Mouse (Mus musculus) thymus, postnatal 36 days (tissue): ENCODE measurements at regions not wholly inside any gene's neighbourhood (a gene's known extent, or its start where the extent isn't known, plus 50 kb on each side); places are given as distances from the start of the nearest gene placed in this dataset.

ENCODE experiments used
- DNase-seq, 2 experiments: peaks; one replicate each; pipeline ENCODE4 v3.0.0; 2022; ENCODE audit warnings: mixed read lengths in 2 of 2

DNA sequence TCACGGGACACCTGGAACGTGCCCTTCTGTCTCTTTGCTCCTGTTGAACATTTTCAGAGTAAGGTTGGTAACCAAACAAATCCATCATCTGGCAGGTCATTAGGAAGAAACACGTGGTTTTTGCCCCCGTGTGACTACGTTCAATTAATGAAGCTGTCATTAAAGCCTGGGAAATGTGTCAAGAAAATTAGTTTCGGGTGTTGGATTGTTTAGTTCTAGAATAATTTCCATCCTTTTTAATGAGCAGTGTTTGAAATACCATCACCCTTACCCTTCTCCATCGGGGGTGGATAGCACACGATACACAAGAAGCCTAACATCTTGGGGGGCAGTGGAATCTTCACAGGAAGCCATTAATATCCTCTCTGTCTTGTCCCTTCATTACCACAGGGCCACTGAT, 107.7 kb downstream of the Far1 start:
- no peak for DNase-seq

DNA sequence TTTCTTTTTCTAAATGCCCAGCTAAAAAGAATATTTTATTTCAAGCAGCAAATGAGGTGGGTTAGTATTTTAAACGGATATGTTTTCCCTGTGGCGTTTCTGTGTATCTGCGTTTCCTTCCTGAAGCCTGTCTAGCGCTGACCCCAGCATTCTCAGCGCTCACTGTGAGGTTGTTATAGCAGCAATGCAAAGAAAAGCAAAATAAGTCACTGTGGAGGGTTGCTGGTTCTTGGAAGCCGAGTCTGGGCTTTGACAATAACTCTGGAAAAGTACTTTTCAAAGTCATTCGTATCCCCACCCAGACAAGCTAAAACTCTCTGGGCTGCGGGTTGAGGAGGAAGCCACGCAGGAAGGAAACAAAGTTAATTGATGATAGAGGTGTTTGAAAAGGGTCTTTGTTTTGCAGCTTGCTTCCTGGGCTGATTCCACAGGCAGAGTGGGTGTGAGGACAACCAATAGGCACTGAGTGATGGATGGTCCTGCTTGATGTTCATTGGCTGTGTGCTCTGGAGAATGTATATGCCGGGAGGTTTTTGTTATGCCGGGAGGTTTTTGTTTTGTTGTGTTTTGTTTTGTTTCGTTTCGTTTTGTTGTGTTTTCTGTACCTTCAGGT, 108.4 kb downstream of the Far1 start:
- DNase-seq: no peak

DNA sequence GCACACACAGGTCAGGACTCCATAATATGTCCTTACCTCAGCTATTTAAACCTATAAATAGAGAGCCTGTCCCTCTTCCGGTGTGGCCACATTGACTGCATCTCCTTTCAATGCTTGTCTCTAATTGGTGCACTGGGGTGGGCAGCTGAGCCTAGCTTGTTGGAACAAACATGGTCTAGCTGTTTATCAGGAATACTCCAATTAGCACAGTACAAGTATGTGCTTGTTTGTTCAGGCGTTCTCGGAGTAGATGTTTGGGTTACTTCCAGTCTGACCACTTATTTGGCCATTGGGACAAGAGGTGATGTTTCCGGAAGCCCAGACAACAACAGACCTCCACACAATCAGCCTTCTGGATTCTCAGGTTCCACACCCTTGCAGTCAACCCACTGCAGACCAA, 109.7 kb downstream of the Far1 start:
- no peak for DNase-seq

DNA sequence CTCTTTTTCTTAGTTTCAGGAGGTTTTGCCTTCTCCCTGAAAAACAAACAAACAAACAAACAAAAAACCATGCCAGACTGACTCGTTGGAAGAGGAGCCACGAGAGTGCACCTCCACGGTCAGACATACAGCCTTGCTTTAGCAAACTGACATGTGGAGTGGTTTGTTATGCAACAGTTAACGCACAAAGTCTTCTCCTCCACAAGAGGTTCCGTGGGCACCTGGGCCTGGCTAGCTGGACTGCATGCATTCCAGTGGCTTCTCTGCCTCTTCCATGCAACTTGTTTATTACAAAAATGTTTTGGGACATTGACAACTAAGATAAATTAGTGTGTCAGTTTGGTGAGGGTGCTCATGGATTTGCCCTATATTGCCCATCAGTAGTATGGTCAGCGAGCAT, 110.3 kb downstream of the Far1 start:
- DNase-seq: no peak

DNA sequence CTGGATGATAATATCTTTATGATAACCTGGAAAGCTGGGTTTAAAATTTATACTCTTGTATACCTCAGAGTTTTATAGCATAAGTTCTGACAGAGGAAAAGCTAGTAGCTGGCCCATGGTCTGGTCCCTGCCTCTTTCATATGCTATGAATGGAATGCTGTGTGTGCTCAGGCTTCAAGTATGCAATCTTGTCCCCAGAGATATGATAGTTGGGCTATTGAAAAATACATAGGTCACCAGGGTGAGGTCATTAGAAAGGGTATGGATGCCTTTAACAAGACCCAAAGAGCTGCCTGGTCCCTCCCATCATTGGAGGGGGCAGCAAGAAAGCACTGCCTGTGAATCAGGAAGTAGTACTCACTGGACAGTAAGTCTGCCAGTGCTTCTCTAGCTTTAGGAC, 113.1 kb downstream of the Far1 start:
- DNase-seq: no peak

DNA sequence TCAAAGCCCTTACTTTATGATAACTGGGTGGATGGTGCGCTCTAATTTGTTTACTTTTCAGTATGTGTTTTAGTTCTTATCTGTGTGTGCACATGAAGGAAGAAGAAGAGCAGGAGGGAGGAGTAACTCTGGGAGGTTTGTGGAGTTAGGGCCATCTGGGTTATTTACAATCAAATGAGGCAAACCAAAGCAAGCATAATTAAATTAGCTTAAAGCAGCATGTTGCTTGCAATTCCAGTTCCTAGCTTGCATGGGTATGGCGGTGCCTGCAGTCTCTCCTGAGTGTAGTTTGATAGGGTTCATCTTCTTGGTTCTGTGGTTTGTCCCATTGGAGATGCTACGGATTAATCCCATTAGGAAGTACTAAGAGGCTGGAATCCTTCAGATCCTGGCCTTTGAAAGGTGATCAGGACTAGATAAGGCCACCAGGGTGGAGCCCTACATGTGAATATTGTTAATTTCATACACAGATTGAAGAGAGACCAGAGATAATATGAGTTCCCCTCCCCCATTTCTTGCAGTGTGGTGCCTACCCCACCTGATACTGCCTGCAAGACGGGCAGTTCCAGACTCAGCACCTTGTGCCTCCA, 123.5 kb downstream of the Far1 start:
- DNase-seq: no peak

DNA sequence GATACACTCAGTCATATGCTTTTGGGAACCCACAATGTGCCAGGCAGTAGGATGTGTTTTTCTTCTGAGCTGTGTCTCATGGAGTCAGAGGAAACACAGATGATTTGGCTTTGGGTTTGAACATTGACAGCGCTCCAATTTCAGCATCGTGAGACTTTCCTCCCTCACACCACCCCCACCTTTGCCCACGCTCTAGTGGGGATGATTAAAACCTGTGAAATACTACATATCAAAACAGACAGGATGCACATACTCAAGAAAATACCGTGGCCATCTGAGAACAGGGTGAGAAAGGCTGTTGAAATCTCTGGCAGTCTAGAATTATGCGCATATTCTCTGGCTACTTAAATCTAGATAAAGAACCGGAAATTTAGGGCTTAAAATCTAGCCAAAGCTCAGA, 124.5 kb downstream of the Far1 start:
- no peak for DNase-seq

DNA sequence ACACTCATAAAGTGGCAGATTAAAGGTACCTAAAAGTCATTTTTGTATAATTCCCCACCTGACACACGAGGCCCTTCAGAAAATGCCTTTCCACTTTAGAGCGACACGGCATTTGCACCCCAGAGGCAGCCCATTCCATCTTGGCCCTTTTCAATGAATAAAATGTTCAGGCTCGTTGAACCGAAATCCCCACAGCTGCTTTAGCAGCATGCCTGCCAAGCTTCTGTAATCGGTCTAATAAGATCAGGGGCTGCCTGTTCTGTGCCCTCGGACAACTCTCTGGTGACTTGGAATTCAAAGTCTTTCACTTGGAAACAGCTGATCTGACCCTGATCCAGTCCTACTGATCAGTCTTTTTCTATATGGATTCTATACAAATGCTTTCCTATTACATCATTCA, 123.3 kb upstream of the Spon1 start:
- no peak for DNase-seq

DNA sequence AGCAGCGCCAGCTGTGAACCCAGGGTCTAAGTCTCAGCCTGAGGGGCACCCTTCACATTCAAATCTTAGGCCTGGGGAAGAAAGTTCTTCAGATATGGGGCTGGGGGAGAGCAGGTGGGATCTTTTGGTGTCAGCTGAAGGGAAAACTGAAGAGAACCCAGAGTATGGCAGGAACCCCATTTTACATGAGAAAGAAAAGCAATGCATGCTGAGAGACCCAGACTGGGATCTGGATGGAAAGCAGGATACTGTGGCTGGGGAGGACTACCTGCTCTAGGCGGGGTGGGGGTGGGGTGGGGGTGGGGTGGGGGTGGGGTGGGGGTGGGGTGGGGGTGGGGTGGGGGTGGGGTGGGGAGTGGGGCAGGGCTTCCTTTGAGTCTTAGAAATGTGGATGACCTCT, 115.2 kb upstream of the Spon1 start:
- no peak for DNase-seq

DNA sequence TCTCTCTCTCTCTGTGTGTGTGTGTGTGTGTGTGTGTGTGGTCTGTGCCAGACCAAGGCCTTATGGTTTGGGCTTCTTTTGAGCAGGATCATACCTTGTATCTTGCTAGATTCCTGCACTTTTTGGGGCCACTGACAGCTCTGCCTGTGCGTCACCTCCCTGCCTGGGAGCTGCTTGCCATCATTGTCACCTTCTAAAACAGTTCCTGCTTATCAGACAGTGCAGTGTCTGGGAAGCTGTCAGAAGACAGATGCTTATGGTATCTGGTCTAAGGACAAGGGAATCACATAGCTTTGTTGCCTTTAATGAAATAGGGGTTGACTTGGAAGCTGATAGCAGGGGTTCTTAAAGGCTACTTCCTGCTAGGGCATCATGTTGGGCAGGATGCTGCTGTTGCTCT, 114.1 kb upstream of the Spon1 start:
- no peak for DNase-seq

DNA sequence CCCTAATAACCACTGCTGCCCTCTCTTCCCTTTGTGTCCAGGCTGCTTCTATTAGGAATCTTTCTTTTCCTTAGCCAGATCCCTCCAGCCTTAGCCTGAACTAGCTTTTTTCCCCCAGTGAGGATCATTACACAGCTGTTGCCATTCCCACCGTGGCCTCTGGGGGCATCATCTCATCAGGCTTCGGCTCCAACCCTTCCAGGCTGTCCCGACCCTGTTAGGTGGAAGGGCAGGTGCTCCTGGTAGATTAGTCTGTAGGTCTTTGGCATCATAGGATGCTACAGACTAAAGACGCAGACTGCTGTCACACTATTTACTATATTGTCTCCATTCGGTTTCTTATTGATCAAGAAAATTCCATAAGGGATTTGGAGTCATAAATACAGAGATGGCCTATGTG, 112.7 kb upstream of the Spon1 start:
- DNase-seq: peak; percentile 24 to 37

DNA sequence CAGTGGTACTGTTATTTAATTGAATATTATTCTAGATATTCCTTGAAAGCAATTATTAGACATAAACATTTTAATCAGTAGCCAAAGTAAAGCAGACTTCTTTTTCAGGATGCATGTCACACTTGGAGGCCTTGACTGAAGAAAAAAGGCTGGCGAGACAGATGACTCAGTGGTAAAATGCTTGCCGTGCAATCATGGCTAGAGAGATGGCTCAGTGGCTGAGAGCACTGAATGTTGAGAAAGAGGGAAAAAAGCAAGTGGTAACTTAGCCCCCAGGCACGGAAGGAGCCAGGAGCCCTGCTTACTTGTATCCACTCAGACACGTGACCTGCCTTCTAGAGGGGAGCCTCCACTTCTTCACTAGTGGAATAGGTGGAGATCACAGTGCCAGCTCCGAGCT, 110.5 kb upstream of the Spon1 start:
- no peak for DNase-seq

DNA sequence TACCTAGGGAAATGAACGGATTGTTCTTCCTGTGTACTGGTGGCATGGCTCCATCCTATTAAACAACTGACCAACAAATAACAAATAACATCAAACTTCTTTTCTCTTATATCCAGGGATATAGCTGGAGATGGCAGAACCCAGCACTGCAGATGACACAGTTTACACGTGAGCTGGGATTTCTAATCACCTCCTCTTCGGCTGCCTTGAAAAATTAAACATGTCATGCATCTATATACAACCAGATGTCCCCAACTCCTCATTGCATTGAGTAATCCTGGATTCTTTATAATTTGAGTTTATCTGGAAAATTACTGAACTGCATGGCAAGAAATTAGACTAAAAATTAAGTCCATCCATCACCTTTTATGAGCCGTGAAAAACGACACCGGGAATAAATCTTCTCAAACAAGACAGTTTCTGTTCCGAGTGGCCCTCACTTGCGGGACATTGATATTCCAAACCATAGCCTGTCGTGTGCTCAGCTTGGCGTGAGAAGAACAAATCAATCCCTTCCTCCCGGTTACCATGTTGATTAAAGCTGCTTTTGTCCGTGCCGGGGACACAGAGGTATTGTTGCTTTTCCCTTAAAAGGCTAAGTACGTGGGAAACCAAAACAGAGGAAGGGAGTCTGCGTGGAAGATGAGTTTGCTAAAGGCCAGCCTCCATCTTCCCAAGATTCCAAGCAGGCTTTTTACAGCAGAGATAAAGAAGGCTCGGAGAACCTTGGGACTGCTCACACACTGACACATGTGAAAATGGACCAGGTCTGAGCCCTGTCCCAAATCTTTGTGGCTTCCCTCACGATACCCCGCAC, 92.8 kb upstream of the Spon1 start:
- DNase-seq: no peak

DNA sequence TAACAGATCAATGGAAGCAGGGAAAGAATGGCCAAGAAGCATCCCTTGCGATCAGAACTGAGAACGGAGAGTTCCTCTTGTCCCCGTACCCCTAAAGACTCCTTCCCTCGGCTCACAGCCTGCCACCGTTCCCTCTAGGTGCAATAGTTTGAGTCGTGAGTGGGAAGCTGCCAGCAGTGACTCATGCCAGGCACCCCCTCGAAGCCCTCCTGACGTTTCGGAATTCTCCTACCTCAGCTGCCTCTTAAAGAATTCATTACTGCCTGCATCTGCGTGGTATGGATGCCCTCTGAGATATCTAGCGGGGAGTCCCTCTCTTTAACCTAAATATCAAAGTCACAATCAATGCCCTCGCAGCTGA, 92.2 kb upstream of the Spon1 start:
- no peak for DNase-seq

DNA sequence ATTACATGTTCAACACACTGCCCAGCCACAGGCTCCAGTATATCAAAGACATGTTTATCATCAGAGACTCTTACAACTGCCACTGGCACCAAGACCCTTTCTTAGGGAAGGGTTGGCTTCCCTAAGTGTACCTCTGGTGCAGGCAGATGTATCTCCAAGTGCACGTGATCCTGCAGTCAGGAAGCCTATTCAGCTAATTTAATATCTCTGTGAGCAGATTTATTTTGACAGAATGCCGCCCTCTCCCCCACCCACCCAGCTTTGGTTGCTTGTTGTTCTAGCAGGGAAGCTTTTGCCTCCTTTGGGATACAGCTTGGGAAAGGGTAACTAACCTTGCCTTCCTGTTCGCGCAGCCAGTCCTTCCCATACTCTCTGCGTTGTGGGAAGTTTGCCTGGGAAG, 83.5 kb upstream of the Spon1 start:
- no peak for DNase-seq

DNA sequence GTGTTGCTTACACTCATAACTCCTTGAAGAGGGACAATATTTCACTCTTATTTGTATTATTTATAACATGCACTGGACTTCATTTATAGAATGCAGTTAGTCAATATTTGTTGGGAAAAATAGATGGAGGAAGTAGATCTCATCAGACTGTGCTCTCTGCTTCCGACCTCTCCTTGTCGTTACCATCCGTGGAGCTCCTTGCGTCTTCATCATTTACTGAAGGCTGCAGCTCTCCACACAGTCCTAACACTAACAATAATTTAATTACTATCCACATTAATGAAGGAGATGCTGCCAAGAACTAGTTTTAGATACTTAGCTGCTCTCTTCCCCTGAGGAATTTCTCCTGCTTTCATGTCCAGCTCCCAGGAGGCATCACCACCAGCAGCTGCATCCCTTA, 80.4 kb upstream of the Spon1 start:
- no peak for DNase-seq

DNA sequence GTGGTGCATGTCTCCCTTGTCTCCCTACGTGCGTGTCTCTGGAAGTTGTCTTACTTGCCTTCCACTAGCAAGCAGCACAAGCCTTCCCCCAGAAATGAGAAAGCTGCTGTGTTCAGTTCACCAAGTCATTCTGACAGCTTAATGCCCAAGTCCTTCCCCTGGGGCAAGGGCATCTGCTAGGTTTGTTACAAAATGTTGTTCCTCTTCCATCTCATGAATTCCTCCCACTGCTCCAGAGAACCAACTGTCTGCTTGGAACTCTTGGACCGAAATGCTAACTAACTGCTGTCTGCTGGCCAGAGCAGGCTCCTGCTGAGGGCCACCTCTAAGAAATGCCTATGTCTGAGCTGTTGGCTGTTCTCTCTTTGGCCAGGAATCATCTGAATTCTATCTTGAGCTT, 79.3 kb upstream of the Spon1 start:
- DNase-seq: no peak

DNA sequence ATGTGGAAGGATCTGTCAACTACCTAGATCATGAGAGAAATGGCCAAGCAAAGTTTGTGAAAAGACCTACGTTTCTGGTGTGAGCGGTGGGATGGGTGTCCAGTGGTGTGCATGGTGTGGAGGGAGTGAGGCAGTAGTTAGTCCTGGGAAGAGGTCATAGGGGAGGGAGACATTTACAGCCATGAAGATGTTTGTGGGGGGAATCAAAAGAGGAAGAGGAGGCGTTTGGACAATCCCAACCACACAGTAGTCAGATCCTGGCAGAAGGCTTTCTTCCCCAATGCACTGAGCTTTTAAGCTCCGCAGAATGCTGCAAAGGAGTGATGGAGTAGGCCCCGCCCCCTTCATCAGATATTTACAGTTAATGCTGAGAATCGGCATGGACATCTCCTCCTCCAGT, 78.2 kb upstream of the Spon1 start:
- DNase-seq: no peak

DNA sequence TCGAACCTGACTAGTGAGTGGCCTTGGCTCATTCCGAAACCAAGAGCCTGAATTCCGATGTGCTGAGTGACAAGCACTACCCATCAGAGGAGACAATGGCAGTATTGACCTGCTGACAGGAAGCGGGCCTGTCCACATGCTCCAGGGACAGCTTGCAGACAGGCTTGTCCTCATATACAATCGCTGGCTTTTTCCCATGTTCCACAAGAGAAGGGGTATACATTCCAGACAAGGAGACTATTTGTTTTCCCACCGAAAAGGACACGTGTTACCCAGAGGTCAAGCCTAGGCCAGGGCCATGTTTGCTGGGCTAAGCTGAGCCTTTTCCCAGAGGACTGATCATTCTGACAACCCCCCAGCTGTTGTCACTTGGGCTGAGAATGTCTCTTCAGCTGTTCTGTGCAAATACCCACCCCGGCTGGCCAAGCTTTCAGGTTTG, 77.5 kb upstream of the Spon1 start:
- DNase-seq: no peak

DNA sequence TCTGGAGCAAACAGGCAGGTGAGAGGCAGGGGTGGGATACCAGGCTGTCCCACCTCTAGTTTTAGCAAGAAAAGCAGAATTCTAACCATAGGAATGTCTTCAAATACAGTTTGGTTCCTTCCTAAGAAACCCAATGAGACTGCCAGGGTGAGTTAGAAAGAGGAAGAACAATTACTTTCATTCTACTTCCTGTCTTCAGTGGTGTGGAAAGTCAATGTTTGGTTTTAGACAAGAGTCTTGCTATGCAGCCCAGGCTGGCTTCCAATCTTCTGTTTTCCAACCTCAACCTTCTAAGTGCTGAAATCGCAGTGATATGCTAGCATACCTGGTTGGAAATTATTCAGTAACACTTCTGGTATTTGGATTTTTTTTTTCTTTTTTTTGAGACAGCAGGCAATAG, 77.1 kb upstream of the Spon1 start:
- DNase-seq: no peak

DNA sequence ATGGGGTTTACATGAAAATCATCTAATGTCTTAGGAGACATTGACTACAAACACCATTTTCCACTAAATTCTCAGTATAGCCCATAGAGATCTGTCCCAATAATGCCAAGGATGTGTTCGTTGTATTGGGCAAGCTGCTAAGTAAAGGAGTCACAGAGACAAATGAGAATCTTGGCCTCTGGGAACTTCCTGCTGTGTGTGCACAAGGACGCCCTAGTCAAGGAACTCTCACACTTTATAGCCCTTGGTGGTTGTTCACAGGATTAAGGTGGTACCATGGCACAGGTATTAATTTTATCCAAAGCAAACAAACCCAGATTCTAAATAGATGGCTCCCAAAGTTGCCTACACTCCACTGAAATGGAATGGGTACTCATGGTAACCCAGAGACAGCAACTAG, 76.7 kb upstream of the Spon1 start:
- DNase-seq: no peak

DNA sequence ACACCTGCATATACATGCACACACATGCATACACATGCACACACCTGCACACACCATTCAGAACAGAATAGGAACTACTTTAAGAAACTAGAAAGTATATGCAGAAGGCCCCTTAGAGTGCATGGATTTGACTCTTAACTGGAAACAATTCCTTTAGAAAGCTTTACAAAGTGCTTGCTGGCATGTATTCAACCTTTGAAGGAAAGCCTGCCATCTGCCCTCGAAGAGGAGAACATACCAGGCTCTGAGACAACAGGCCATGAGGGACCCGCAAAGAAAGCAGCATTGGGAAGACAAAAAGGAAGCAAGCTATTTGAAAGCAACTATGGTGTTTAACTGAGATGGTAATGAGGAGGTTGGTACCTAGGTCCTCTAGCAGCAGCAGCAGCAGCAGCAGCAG, 74.0 kb upstream of the Spon1 start:
- no peak for DNase-seq

DNA sequence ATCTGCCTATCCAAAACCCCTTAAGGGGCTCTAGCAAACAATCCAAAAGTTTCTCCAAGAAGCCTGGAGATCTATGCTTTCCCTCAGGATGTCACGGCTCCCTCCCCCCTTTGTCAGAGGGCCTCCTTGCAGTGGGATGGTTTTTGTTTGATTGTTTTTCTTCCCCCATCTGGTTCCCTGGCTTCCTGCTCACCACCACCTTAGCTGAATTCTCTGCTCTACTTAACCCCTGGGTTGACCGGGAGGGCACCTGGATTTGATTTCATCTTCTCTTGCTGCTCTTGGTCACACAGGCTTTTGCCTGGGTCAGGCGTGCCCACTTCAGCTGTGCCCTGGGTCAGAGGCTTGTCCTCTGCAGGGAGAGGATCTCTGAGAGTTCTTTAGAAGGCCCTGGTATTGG, 72.3 kb upstream of the Spon1 start:
- DNase-seq: no peak

DNA sequence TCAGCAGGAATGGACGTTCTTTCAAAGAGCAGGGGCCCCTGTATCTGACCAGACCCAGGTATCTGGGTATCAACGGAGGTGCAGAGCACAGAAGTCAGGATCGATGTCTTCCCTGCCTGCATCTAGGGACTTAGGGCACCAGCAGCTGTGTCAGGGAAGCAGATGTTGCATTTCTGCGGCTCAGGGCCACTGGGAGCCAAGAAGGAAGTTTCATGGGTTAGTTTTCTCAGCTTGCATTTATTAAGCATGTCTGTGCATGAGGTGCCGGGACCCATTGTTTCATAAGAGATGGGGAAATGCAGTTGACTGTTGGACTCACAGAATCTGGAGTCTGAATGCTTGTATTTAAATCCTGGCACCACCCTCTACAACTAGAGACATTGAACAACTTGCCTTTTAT, 71.3 kb upstream of the Spon1 start:
- DNase-seq: no peak

DNA sequence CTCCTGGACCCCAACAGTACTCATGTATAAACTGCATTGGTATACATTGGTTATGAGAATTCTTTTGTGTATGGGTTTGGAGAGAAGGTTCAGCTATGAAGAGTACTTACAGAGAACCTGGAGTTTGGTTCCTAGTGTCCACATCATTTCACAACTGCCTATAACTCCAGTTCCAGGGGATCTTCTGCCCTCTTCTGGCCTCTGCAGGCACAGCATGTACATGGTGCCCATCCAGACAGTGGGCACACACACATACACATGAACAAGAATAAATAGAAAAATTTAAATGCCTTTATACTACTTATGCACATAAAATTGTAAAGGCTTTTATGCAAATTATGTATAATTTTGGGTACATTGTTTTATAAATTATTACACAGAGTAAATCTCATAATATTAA, 59.9 kb upstream of the Spon1 start:
- peak; percentile 6 to 7 for DNase-seq
